Mouse (Mus musculus): ENCODE measurements at regions not wholly inside any gene's neighbourhood (a gene's known extent, or its start where the extent isn't known, plus 50 kb on each side); places are given as distances from the start of the nearest gene placed in this dataset.

- no peak overlapping the region for H3K4me3 ChIP-seq (ENCODE audit: low read depth, low read length)
- H3K36me3 ChIP-seq (ENCODE audit: control insufficient read depth, insufficient read depth, low read length) = no peaks in the 10 kb centered on the region
- no peaks in the 10 kb centered on the region for H3K4me1 ChIP-seq (ENCODE audit: control insufficient read depth, insufficient read depth, low read length)
- ATAC-seq (replicated peaks; ENCODE audit: insufficient number of reproducible peaks, low FRiP score, low TSS enrichment) = no peak
- WGBS (ENCODE audit: insufficient replicate concordance) = 88% methylated on average over 4 of the region's 4 CpGs
- no peaks in the 10 kb centered on the region for H3K27me3 ChIP-seq (ENCODE audit: control insufficient read depth, insufficient read depth, low read length)
- no peak overlapping the region for H3K27ac ChIP-seq (ENCODE audit: low read depth, low read length)
- no peak overlapping the region for H3K9ac ChIP-seq (ENCODE audit: low read depth, low read length)
- no peak overlapping the region for H3K4me2 ChIP-seq
- H3K9me3 ChIP-seq (replicated peaks; ENCODE audit: control insufficient read depth, low read length) = no peaks in the 10 kb centered on the region
Measured at GRCm38 (mm10) chr8:107691251-107691650, 103.0 kb upstream of the Psmd7 start.

GRCm38 (mm10) chr8:107696384-107697346 lies 108.4 kb upstream of the Psmd7 start:
- WGBS (ENCODE audit: insufficient replicate concordance) = 84% methylated on average over 20 of the region's 20 CpGs
- Histone ChIP-seq H3K27me3 (ENCODE audit: control insufficient read depth, insufficient read depth, low read length) (no peaks in the 10 kb centered on the region), H3K4me2 (no peak overlapping the region), H3K9ac (ENCODE audit: low read depth, low read length) (no peak overlapping the region), H3K4me3 (ENCODE audit: low read depth, low read length) (no peak overlapping the region), H3K9me3 (replicated peaks; ENCODE audit: control insufficient read depth, low read length) (no peaks in the 10 kb centered on the region), H3K36me3 (ENCODE audit: control insufficient read depth, insufficient read depth, low read length) (no peaks in the 10 kb centered on the region), H3K27ac (ENCODE audit: low read depth, low read length) (no peak overlapping the region), H3K4me1 (ENCODE audit: control insufficient read depth, insufficient read depth, low read length) (no peaks in the 10 kb centered on the region)
- no peak for ATAC-seq (replicated peaks; ENCODE audit: insufficient number of reproducible peaks, low FRiP score, low TSS enrichment)

- 44% methylated on average over 7 of the region's 7 CpGs for WGBS (ENCODE audit: insufficient replicate concordance)
- no peak overlapping the region for H3K4me2 ChIP-seq
- ATAC-seq (replicated peaks; ENCODE audit: insufficient number of reproducible peaks, low FRiP score, low TSS enrichment) = no peak
Measured at GRCm38 (mm10) chr8:107699307-107699706, 111.0 kb upstream of the Psmd7 start.

GRCm38 (mm10) chr8:107699759-107700158 lies 111.5 kb upstream of the Psmd7 start:
- H3K4me2 ChIP-seq = no peak overlapping the region
- no peaks in the 10 kb centered on the region for H3K27me3 ChIP-seq (ENCODE audit: control insufficient read depth, insufficient read depth, low read length)
- no peaks in the 10 kb centered on the region for H3K36me3 ChIP-seq (ENCODE audit: control insufficient read depth, insufficient read depth, low read length)
- ATAC-seq (replicated peaks; ENCODE audit: insufficient number of reproducible peaks, low FRiP score, low TSS enrichment) = no peak
- 73% methylated on average over 3 of the region's 3 CpGs for WGBS (ENCODE audit: insufficient replicate concordance)
- H3K9ac ChIP-seq (ENCODE audit: low read depth, low read length) = no peak overlapping the region
- H3K27ac ChIP-seq (ENCODE audit: low read depth, low read length) = no peak overlapping the region
- H3K4me3 ChIP-seq (ENCODE audit: low read depth, low read length) = no peak overlapping the region
- no peaks in the 10 kb centered on the region for H3K9me3 ChIP-seq (replicated peaks; ENCODE audit: control insufficient read depth, low read length)
- H3K4me1 ChIP-seq (ENCODE audit: control insufficient read depth, insufficient read depth, low read length) = no peaks in the 10 kb centered on the region

More at GRCm38 (mm10) chr8:107699307-107699706, 111.0 kb upstream of the Psmd7 start:
- no peaks in the 10 kb centered on the region for H3K36me3 ChIP-seq (ENCODE audit: control insufficient read depth, insufficient read depth, low read length)
- no peak overlapping the region for H3K27ac ChIP-seq (ENCODE audit: low read depth, low read length)
- no peak overlapping the region for H3K9ac ChIP-seq (ENCODE audit: low read depth, low read length)
- no peaks in the 10 kb centered on the region for H3K9me3 ChIP-seq (replicated peaks; ENCODE audit: control insufficient read depth, low read length)
- no peaks in the 10 kb centered on the region for H3K4me1 ChIP-seq (ENCODE audit: control insufficient read depth, insufficient read depth, low read length)
- no peak overlapping the region for H3K4me3 ChIP-seq (ENCODE audit: low read depth, low read length)
- H3K27me3 ChIP-seq (ENCODE audit: control insufficient read depth, insufficient read depth, low read length) = no peaks in the 10 kb centered on the region

- Histone ChIP-seq H3K4me1 (ENCODE audit: control insufficient read depth, insufficient read depth, low read length) (no peaks in the 10 kb centered on the region), H3K9ac (ENCODE audit: low read depth, low read length) (no peak overlapping the region), H3K4me3 (ENCODE audit: low read depth, low read length) (no peak overlapping the region), H3K4me2 (no peak overlapping the region), H3K27me3 (ENCODE audit: control insufficient read depth, insufficient read depth, low read length) (no peaks in the 10 kb centered on the region), H3K27ac (ENCODE audit: low read depth, low read length) (no peak overlapping the region), H3K9me3 (replicated peaks; ENCODE audit: control insufficient read depth, low read length) (no peaks in the 10 kb centered on the region), H3K36me3 (ENCODE audit: control insufficient read depth, insufficient read depth, low read length) (no peaks in the 10 kb centered on the region)
- WGBS (ENCODE audit: insufficient replicate concordance) = 78% methylated on average over 10 of the region's 10 CpGs
- no peak for ATAC-seq (replicated peaks; ENCODE audit: insufficient number of reproducible peaks, low FRiP score, low TSS enrichment)
Measured at GRCm38 (mm10) chr8:107715901-107716300, 127.6 kb upstream of the Psmd7 start.

- no peak for ATAC-seq (replicated peaks; ENCODE audit: insufficient number of reproducible peaks, low FRiP score, low TSS enrichment)
- Histone ChIP-seq H3K27ac (ENCODE audit: low read depth, low read length) (no peak overlapping the region), H3K9ac (ENCODE audit: low read depth, low read length) (no peak overlapping the region), H3K4me2 (no peak overlapping the region), H3K27me3 (ENCODE audit: control insufficient read depth, insufficient read depth, low read length) (no peaks in the 10 kb centered on the region), H3K4me1 (ENCODE audit: control insufficient read depth, insufficient read depth, low read length) (no peaks in the 10 kb centered on the region), H3K36me3 (ENCODE audit: control insufficient read depth, insufficient read depth, low read length) (no peaks in the 10 kb centered on the region), H3K9me3 (replicated peaks; ENCODE audit: control insufficient read depth, low read length) (no peaks in the 10 kb centered on the region), H3K4me3 (ENCODE audit: low read depth, low read length) (no peak overlapping the region)
- 85% methylated on average over 13 of the region's 13 CpGs for WGBS (ENCODE audit: insufficient replicate concordance)
Measured at GRCm38 (mm10) chr8:107717856-107718255, 129.6 kb upstream of the Psmd7 start.

GRCm38 (mm10) chr8:107719656-107720055 lies 131.4 kb upstream of the Psmd7 start:
- 58% methylated on average over 3 of the region's 3 CpGs for WGBS (ENCODE audit: insufficient replicate concordance)
- ATAC-seq (replicated peaks; ENCODE audit: insufficient number of reproducible peaks, low FRiP score, low TSS enrichment) = no peak
- H3K36me3 ChIP-seq (ENCODE audit: control insufficient read depth, insufficient read depth, low read length) = no peaks in the 10 kb centered on the region
- no peak overlapping the region for H3K4me2 ChIP-seq
- no peaks in the 10 kb centered on the region for H3K4me1 ChIP-seq (ENCODE audit: control insufficient read depth, insufficient read depth, low read length)
- H3K9me3 ChIP-seq (replicated peaks; ENCODE audit: control insufficient read depth, low read length) = no peaks in the 10 kb centered on the region
- H3K9ac ChIP-seq (ENCODE audit: low read depth, low read length) = no peak overlapping the region
- no peak overlapping the region for H3K4me3 ChIP-seq (ENCODE audit: low read depth, low read length)
- H3K27me3 ChIP-seq (ENCODE audit: control insufficient read depth, insufficient read depth, low read length) = no peaks in the 10 kb centered on the region
- H3K27ac ChIP-seq (ENCODE audit: low read depth, low read length) = no peak overlapping the region

- WGBS (ENCODE audit: insufficient replicate concordance) = 91% methylated on average over 1 of the region's 1 CpGs
- no peak for ATAC-seq (replicated peaks; ENCODE audit: insufficient number of reproducible peaks, low FRiP score, low TSS enrichment)
- no peak overlapping the region for H3K4me3 ChIP-seq (ENCODE audit: low read depth, low read length)
Measured at GRCm38 (mm10) chr8:107726716-107727115, 138.5 kb upstream of the Psmd7 start.

GRCm38 (mm10) chr8:107727276-107727675 lies 139.0 kb upstream of the Psmd7 start:
- WGBS (ENCODE audit: insufficient replicate concordance) = 84% methylated on average over 6 of the region's 6 CpGs
- no peaks in the 10 kb centered on the region for H3K27me3 ChIP-seq (ENCODE audit: control insufficient read depth, insufficient read depth, low read length)
- H3K9ac ChIP-seq (ENCODE audit: low read depth, low read length) = no peak overlapping the region
- no peak for ATAC-seq (replicated peaks; ENCODE audit: insufficient number of reproducible peaks, low FRiP score, low TSS enrichment)
- H3K4me3 ChIP-seq (ENCODE audit: low read depth, low read length) = no peak overlapping the region
- H3K27ac ChIP-seq (ENCODE audit: low read depth, low read length) = no peak overlapping the region
- H3K4me1 ChIP-seq (ENCODE audit: control insufficient read depth, insufficient read depth, low read length) = no peaks in the 10 kb centered on the region
- no peaks in the 10 kb centered on the region for H3K36me3 ChIP-seq (ENCODE audit: control insufficient read depth, insufficient read depth, low read length)
- H3K9me3 ChIP-seq (replicated peaks; ENCODE audit: control insufficient read depth, low read length) = no peaks in the 10 kb centered on the region
- no peak overlapping the region for H3K4me2 ChIP-seq

More at GRCm38 (mm10) chr8:107726716-107727115, 138.5 kb upstream of the Psmd7 start:
- Histone ChIP-seq H3K4me1 (ENCODE audit: control insufficient read depth, insufficient read depth, low read length) (no peaks in the 10 kb centered on the region), H3K36me3 (ENCODE audit: control insufficient read depth, insufficient read depth, low read length) (no peaks in the 10 kb centered on the region), H3K9me3 (replicated peaks; ENCODE audit: control insufficient read depth, low read length) (no peaks in the 10 kb centered on the region), H3K27ac (ENCODE audit: low read depth, low read length) (no peak overlapping the region), H3K27me3 (ENCODE audit: control insufficient read depth, insufficient read depth, low read length) (no peaks in the 10 kb centered on the region), H3K4me2 (no peak overlapping the region), H3K9ac (ENCODE audit: low read depth, low read length) (no peak overlapping the region)

Data from heart, embryonic 11.5 days (tissue).